Mouse (Mus musculus): ENCODE data around the gene Wwtr1. TPM values are rescaled to one million over a fixed set of nuclear protein-coding genes. Genes with fewer than 3 reads are reported as not detected.

The Wwtr1 gene
- total and polyA plus RNA-seq, 3 experiments = 0.05 TPM; not detected in 2

GRCm38 (mm10) chr3:57420660-57421059 lies 155.1 kb downstream of the Wwtr1 start:
- H3K36me3 ChIP-seq (replicated peaks) = no peaks in the 10 kb centered on the region
- H3K9me3 ChIP-seq (replicated peaks) = peaks cover 14% of the 10 kb centered on the region
- DNase-seq (ENCODE audit: low spot score) (no peak), ATAC-seq (ENCODE audit: extremely low read depth, insufficient number of reproducible peaks, low FRiP score, poor library complexity, severe bottlenecking) (no peak)
- no peaks in the 10 kb centered on the region for H3K4me1 ChIP-seq (ENCODE audit: insufficient read depth, low read depth, low read length)
- no peaks in the 10 kb centered on the region for H3K27me3 ChIP-seq (ENCODE audit: insufficient read depth, low read length)
- TF ChIP-seq CTCF (IDR thresholded peaks at IDR 0.05; ENCODE audit: low read depth, low read length) (no peak), POLR2AphosphoS5 (IDR thresholded peaks at IDR 0.05; ENCODE audit: insufficient replicate concordance, low read depth, low read length) (no peak), TAL1 (conservative IDR thresholded peaks at IDR 0.05; ENCODE audit: low read depth, low read length) (no peak)
- no peak overlapping the region for H3K4me3 ChIP-seq (ENCODE audit: low read depth, low read length)

GRCm38 (mm10) chr3:57420233-57420632 lies 155.5 kb downstream of the Wwtr1 start:
- Histone ChIP-seq H3K36me3 (replicated peaks) (no peaks in the 10 kb centered on the region), H3K27me3 (ENCODE audit: insufficient read depth, low read length) (no peaks in the 10 kb centered on the region), H3K4me3 (ENCODE audit: low read depth, low read length) (no peak overlapping the region), H3K9me3 (replicated peaks) (peaks cover 10% of the 10 kb centered on the region), H3K4me1 (ENCODE audit: insufficient read depth, low read depth, low read length) (no peaks in the 10 kb centered on the region)
- ATAC-seq (ENCODE audit: extremely low read depth, insufficient number of reproducible peaks, low FRiP score, poor library complexity, severe bottlenecking) (no peak), DNase-seq (ENCODE audit: low spot score) (no peak)
- TF ChIP-seq GATA2 (IDR thresholded peaks at IDR 0.05; ENCODE audit: borderline replicate concordance, low read depth, low read length) (no peak), GATA1 (IDR thresholded peaks at IDR 0.05; ENCODE audit: borderline replicate concordance, low read length) (no peak), TAL1 (conservative IDR thresholded peaks at IDR 0.05; ENCODE audit: low read depth, low read length) (no peak), POLR2AphosphoS5 (IDR thresholded peaks at IDR 0.05; ENCODE audit: insufficient replicate concordance, low read depth, low read length) (no peak), CTCF (IDR thresholded peaks at IDR 0.05; ENCODE audit: low read depth, low read length) (no peak)

DNA sequence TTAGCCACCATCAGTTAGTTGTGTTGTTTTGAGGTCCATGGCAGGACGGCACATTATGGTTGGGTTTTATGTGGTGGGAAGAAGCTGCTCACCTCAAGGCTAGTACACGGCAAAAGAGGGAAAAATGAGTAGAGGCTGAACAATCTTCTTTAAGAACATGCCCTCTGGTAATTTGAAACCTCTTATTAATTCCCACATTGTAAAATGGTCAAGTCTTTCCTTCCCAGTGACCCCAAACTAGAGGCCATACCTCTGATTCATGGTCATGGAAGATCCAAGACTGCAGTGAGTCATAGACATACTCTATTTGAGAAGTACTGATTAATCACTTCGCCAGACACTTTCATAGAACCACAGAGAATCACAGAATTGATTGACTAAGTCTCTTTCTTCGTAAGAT lies 164.2 kb downstream of the Wwtr1 start:
- H3K9me3 ChIP-seq (replicated peaks) = no peaks in the 10 kb centered on the region; the same call in 1 of the 2 replicates

More for the DNA sequence above, 164.2 kb downstream of the Wwtr1 start:
- Histone ChIP-seq H3K27me3 (ENCODE audit: insufficient read depth, low read length) (no peaks in the 10 kb centered on the region), H3K4me1 (ENCODE audit: insufficient read depth, low read depth, low read length) (no peaks in the 10 kb centered on the region), H3K36me3 (replicated peaks) (no peaks in the 10 kb centered on the region), H3K4me3 (ENCODE audit: low read depth, low read length) (no peak overlapping the region)
- ATAC-seq (ENCODE audit: extremely low read depth, insufficient number of reproducible peaks, low FRiP score, poor library complexity, severe bottlenecking) (no peak), DNase-seq (ENCODE audit: low spot score) (no peak)
- TF ChIP-seq POLR2AphosphoS5 (IDR thresholded peaks at IDR 0.05; ENCODE audit: insufficient replicate concordance, low read depth, low read length) = no peak
- no peak for TF ChIP-seq GATA2 (IDR thresholded peaks at IDR 0.05; ENCODE audit: borderline replicate concordance, low read depth, low read length)
- no peak for TF ChIP-seq GATA1 (IDR thresholded peaks at IDR 0.05; ENCODE audit: borderline replicate concordance, low read length)

Other genes starting within 250 kb of the Wwtr1 start
- gene Tm4sf4, start 150.6 kb downstream of the Wwtr1 start, total RNA-seq (2014; fragmentation: Nextera tagmentation) = not detected in 2 replicates
- gene Tm4sf4, start 150.6 kb downstream of the Wwtr1 start, total RNA-seq (2017) = not detected in 2 replicates
- not detected in 2 replicates for gene Tm4sf4, start 150.6 kb downstream of the Wwtr1 start, polyA plus RNA-seq (2012)
- 15.4 and 20.2 TPM in 2 replicates for gene Commd2, start 75.8 kb upstream of the Wwtr1 start, total RNA-seq (2014; fragmentation: Nextera tagmentation)
- gene Commd2, start 75.8 kb upstream of the Wwtr1 start, total RNA-seq (2017) = 28.3 and 35.6 TPM in 2 replicates
- gene Commd2, start 75.8 kb upstream of the Wwtr1 start, polyA plus RNA-seq (2012) = 30.9 and 33.0 TPM in 2 replicates
- not detected in 2 replicates for gene Ankub1, start 116.9 kb upstream of the Wwtr1 start, total RNA-seq (2014; fragmentation: Nextera tagmentation)
- gene Ankub1, start 116.9 kb upstream of the Wwtr1 start, total RNA-seq (2017) = 0.05 and 0.06 TPM in 2 replicates
- not detected in 2 replicates for gene Ankub1, start 116.9 kb upstream of the Wwtr1 start, polyA plus RNA-seq (2012)
- gene Rnf13, start 160.2 kb upstream of the Wwtr1 start, total RNA-seq (2014; fragmentation: Nextera tagmentation) = 23.7 and 30.1 TPM in 2 replicates
- gene Rnf13, start 160.2 kb upstream of the Wwtr1 start, total RNA-seq (2017) = 16.8 and 19.6 TPM in 2 replicates
- 0.09 and 0.21 TPM in 2 replicates for gene Rnf13, start 160.2 kb upstream of the Wwtr1 start, polyA plus RNA-seq (2012)